Mouse (Mus musculus) forebrain, embryonic 12.5 days (tissue): ENCODE measurements at regions not wholly inside any gene's neighbourhood (a gene's known extent, or its start where the extent isn't known, plus 50 kb on each side); places are given as distances from the start of the nearest gene placed in this dataset.

ENCODE experiments used
- ATAC-seq: fragments of 200-750 bp; cut with Nextera tagmentation; 2 replicates; pipeline ENCODE4 v1.8.0; 2017; ENCODE audit warnings: moderate TSS enrichment; ENCODE audit not compliant: low FRiP score
- H3K27ac ChIP-seq: fragments of 300-500 bp; sonication (generic); 2 replicates; pipeline ENCODE4 v1.5.1; 2016; ENCODE audit warnings: mild to moderate bottlenecking
- H3K27me3 ChIP-seq: fragments of 300-500 bp; sonication (generic); 2 replicates; pipeline ENCODE4 v1.6.1; 2016; ENCODE audit warnings: mild to moderate bottlenecking
- H3K36me3 ChIP-seq: fragments of 300-500 bp; sonication (generic); replicated peaks from 2 replicates; pipeline ENCODE4 v1.6.1; 2016; ENCODE audit warnings: mild to moderate bottlenecking
- H3K4me1 ChIP-seq: fragments of 300-500 bp; sonication (generic); 2 replicates; pipeline ENCODE4 v1.6.1; 2016
- H3K4me2 ChIP-seq: fragments of 300-500 bp; sonication (generic); 2 replicates; pipeline ENCODE4 v1.6.1; 2016; ENCODE audit warnings: mild to moderate bottlenecking, moderate library complexity
- H3K4me3 ChIP-seq: fragments of 300-500 bp; sonication (generic); replicated peaks from 2 replicates; pipeline ENCODE4 v1.5.1; 2016; ENCODE audit warnings: mild to moderate bottlenecking
- H3K9ac ChIP-seq: fragments of 300-500 bp; sonication (generic); 2 replicates; pipeline ENCODE4 v1.6.1; 2016; ENCODE audit warnings: mild to moderate bottlenecking
- H3K9me3 ChIP-seq: fragments of 300-500 bp; sonication (generic); 2 replicates; pipeline ENCODE4 v1.6.1; 2016
- WGBS: fragments of 180-500 bp; shearing (Covaris S2); methylation state at CpG from one replicate; pipeline ENCODE4 v1.1.7; 2016; 5-methylcytosine and 5-hydroxymethylcytosine counted together

GRCm38 (mm10) chr7:58557535-58557934 lies 98.4 kb upstream of the Atp10a start:
- no peak overlapping the region for H3K9ac ChIP-seq
- ATAC-seq = no peak
- H3K4me2 ChIP-seq = no peak overlapping the region
- no peaks in the 10 kb centered on the region for H3K9me3 ChIP-seq
- no peak overlapping the region for H3K27ac ChIP-seq
- H3K4me1 ChIP-seq = no peaks in the 10 kb centered on the region
- H3K4me3 ChIP-seq = no peak overlapping the region
- H3K36me3 ChIP-seq = no peaks in the 10 kb centered on the region
- H3K27me3 ChIP-seq = no peaks in the 10 kb centered on the region

GRCm38 (mm10) chr7:58568807-58569206 lies 87.2 kb upstream of the Atp10a start:
- ATAC-seq = no peak
- no peak overlapping the region for H3K4me2 ChIP-seq
- no peak overlapping the region for H3K9ac ChIP-seq
- no peaks in the 10 kb centered on the region for H3K36me3 ChIP-seq
- no peaks in the 10 kb centered on the region for H3K9me3 ChIP-seq
- H3K4me1 ChIP-seq = no peaks in the 10 kb centered on the region
- 49% methylated on average over 2 of the region's 2 CpGs for WGBS
- H3K27ac ChIP-seq = no peak overlapping the region
- H3K27me3 ChIP-seq = no peaks in the 10 kb centered on the region
- no peak overlapping the region for H3K4me3 ChIP-seq

DNA sequence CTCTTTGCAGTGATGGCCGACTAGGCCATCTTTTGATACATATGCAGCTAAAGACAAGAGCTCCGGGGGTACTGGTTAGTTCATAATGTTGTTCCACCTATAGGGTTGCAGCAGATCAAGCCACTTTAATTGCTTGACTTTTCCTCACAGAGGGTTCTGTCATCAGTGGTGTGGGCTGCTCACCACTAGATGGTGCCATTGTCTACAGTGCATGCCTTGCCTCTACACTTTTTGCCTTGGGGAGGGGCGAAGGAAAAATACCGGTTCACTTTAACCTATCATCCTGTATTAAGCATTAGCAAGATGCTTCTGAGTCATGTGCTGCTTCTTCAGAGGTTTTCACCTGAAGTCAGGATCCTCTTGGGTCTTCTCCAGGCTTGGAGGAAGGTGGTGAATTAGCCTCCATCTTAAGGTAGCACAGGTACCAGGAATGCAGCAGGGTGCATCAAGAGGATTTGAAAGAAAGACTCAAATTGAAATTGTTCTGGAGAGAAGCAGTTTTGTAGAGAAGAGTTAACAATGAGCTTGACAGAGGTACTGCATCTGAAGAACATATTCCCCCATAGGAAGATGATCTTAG lies 71.6 kb upstream of the Atp10a start:
- Histone ChIP-seq H3K36me3 (no peaks in the 10 kb centered on the region), H3K4me2 (no peak overlapping the region), H3K27me3 (no peaks in the 10 kb centered on the region), H3K27ac (no peak overlapping the region), H3K4me3 (no peak overlapping the region), H3K4me1 (no peaks in the 10 kb centered on the region), H3K9me3 (no peaks in the 10 kb centered on the region), H3K9ac (no peak overlapping the region)
- 40% methylated on average over 4 of the region's 4 CpGs for WGBS
- ATAC-seq = peak; percentile 75

DNA sequence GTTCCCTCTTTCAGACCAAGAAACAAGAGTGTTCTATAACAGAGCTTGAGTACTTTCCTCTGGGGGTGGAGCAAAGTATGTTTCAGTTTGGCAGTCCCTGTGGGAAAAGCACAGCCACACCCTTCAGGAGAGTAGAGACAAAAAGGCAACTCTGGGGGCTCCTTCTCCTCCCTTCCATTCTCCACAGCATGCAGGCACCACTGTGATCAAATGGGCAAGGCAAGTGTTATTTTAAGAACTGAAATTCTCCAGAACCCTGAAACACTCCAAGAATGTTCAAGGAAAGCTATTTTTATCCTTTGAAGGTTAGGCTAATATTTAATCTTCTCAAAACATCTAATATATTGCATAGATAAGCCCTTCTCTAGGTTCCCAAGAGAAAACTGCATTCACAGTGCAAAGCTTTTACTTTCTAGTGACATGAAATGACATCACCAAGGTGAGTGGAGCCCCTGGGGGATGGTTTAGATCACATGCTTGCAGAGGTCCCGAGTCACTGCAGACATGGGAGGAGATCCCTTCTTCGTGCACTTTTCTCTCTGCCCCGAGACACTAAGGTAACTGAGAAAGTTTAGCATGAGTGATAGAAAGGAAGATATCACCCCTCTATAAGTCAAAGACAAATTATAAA lies 70.2 kb upstream of the Atp10a start:
- no peaks in the 10 kb centered on the region for H3K9me3 ChIP-seq
- no peaks in the 10 kb centered on the region for H3K27me3 ChIP-seq
- H3K9ac ChIP-seq = no peak overlapping the region
- H3K4me1 ChIP-seq = no peaks in the 10 kb centered on the region
- H3K4me3 ChIP-seq = no peak overlapping the region
- H3K27ac ChIP-seq = no peak overlapping the region
- no peaks in the 10 kb centered on the region for H3K36me3 ChIP-seq
- 79% methylated on average over 3 of the region's 3 CpGs for WGBS
- no peak for ATAC-seq
- H3K4me2 ChIP-seq = no peak overlapping the region

DNA sequence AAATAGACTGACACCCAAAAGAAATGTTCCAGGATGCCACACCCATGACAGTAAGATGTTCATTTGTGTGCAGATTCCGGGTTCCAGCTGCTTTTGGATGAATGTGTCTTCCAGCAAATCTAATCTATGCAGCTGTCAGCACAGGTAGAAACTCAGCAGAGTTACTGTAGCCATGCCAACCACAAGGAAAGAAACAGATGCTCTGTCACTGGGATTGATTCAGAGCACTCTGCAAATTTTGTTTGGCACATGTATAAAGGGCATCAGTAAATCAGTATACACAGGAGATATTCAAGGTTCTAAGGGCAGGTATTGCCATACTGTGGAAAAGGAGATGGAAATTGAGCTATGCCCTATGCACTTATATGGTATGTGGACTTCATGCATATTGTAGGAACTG lies 60.0 kb upstream of the Atp10a start:
- Histone ChIP-seq H3K27ac (no peak overlapping the region), H3K36me3 (no peaks in the 10 kb centered on the region), H3K4me1 (no peaks in the 10 kb centered on the region), H3K9me3 (no peaks in the 10 kb centered on the region), H3K27me3 (no peaks in the 10 kb centered on the region), H3K9ac (no peak overlapping the region), H3K4me2 (no peak overlapping the region), H3K4me3 (no peak overlapping the region)
- ATAC-seq = no peak
- WGBS = 64% methylated on average over 1 of the region's 1 CpGs
